Mouse (Mus musculus) adrenal gland (tissue): ENCODE measurements at regions not wholly inside any gene's neighbourhood (a gene's known extent, or its start where the extent isn't known, plus 50 kb on each side); places are given as distances from the start of the nearest gene placed in this dataset.

Source experiments
- intact Hi-C: fragments of 180-260 bp; cut with DNase I; formaldehyde crosslinking; loops from one replicate; pipeline ENCODE4 v1.15.1; 2025

DNA sequence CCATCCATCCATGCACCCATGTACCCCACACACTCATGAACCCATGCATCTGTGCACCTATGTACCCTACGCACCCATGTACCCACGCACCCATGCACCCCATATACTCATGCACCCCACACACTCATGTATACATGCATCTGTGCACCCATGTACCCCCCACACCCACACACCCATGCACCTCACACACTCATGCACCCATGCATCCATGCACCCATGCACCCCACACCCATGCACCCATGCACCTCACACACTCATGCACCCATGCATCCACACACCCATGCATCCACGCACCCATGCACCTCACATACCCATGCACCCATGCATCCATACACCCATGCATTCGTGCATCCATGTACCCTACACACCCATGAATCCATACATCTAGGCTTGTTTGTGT lies 63.6 kb downstream of the 4930564D02Rik start:
- intact Hi-C loops: no loop called here

DNA sequence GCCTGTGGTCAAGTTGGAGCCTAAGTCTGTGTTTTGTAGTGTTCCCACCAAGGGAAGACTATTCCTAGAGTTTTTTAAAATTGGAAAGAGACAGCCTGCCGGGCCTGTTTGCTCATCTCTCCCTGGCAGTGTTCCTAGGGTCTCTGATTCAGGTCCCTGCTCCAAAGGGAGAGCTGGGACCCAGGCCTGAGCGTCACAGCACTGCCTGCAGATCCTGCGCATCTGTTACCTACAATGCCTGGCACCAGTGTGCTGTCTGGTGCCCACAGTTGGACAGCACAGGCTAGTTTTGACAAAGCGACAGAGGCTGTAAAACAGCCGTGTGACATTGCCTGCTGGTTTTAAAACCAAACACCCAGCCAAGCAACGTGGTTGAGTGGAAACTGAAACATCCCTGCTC lies 64.4 kb downstream of the 4930564D02Rik start:
- intact Hi-C loops: no loop called here

GRCm38 (mm10) chr3:105133011-105133410 lies 66.4 kb downstream of the 4930564D02Rik start:
- intact Hi-C loops: no loop called here

DNA sequence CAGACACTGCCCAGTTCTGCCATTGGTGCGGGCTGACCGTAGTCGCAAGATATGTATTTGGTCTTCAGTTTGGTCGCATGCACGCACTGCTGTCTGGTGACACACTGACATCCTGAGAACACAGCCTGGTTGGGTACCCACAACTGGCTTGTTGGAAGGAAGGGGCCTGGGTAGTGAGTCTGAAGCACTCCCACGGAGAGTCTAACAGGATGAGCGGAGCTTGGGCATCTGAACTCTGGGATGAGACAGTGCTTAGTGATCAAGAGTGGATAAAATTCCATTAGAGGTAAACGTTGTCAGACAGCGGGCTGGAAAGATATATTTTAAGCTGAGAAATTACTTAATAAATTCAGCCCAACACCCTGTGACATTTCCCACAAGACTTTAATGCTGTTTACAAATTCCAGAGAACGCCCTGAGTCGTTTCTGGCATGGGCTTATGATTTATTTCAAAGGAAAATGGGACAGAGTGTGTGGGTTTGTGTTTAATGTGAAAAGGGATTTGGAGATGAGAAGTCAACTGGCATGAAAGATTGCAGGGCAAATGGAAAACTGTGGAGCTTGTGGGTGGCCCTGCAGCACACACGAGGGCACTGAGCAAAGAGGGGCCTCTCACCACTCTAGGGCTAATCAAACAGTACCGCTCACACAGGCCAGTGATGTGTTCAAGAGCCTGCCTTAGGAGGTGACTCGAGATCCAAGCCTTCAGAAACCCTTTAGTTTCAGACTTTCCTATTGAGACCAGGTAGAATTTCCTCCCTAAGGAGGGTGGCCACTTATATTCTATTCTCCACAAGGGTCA lies 74.7 kb downstream of the 4930564D02Rik start:
- intact Hi-C loops: no loop called here

GRCm38 (mm10) chr3:105142631-105143030 lies 76.0 kb downstream of the 4930564D02Rik start:
- intact Hi-C loops: no loop called here

GRCm38 (mm10) chr3:105151475-105152157 lies 85.0 kb downstream of the 4930564D02Rik start:
- intact Hi-C loops: no loop called here

DNA sequence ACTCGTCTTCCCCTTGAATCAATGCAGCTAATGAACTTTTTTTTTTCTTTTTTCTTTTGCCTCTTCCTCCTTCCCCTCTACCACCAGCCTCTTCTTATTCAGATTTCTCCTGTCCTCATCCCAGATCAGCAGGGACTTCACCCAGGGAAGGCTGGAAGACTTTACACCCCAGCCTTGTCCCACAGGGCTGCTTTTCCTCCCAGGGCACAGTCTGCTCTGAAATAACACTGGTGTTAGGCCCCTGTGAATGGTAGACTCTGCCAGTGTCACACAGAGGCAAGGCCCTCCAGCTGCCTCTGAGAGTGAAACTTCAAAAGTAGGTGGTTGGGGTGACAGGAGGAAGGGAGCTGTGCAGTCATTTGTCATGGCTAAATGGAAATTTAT lies 85.5 kb downstream of the 4930564D02Rik start:
- intact Hi-C loops: no loop called here

DNA sequence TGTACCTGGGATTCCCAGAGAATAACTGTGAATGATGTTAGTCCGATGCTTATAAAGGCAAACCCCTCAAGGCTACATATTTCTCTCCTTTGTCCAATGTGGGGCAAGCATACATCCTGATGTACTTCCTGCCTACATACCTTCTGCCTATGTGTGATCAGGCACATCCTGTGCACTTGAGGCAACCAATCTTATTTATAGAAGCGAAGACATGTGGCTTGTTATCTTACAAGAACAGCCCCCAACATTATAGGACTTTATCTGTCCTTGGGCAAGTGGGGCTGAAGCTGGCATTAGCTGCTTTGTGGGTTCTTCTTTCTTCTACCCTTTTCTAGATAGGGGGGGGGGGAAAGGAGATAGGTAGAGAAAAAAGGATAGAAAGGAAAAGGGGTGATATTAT lies 91.7 kb downstream of the 4930564D02Rik start:
- intact Hi-C loops: no loop called here

- intact Hi-C loops: loop anchor here (5.0 kb wide), 1 partner anchor 88 kb away; no protein-coding TSS in a partner anchor
Measured at GRCm38 (mm10) chr3:105165355-105165754, 98.7 kb downstream of the 4930564D02Rik start.

DNA sequence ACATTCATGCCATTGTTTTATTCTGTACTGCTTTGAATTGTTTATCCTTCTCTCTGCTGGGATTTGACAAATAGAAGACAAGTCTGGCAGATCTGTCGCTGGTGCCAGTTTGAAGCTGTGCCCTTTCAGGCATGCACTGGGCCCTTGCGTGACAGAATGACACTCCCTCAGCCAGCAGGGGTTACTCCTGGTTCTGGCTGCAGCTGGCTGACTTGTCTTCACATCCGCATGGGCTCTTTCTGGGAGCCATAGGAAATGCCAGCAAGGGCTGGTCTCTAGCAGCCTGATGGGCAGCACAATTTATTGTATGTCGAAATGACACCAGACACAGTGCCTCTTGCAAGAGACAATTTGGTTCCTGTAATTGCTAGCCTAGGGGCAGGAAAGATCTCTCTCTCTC lies 102.5 kb downstream of the 4930564D02Rik start:
- intact Hi-C loops: loop anchor here (5.0 kb wide), 1 partner anchor 92 kb away; no protein-coding TSS in a partner anchor

- intact Hi-C loops: no loop called here
Measured at GRCm38 (mm10) chr3:105171527-105171926, 104.9 kb downstream of the 4930564D02Rik start.

DNA sequence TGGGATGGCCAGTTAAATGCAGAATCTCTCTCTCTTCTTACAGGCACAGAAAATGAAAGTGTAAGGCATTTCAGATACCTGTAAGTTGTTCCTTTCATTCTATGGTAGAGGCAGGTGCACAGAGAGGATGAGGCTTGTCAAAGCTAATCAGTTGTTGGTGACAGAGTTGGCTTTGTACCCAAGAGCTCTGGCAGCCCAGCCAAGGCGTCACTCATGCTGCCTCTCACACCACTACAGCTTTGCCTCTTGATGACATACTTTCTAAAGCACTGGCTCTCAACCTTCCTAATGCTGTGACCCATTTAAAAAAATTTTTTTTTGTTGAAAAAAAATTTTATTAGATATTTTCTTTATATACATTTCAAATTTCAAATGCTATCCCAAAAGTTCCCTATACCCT lies 105.4 kb downstream of the 4930564D02Rik start:
- intact Hi-C loops: no loop called here

DNA sequence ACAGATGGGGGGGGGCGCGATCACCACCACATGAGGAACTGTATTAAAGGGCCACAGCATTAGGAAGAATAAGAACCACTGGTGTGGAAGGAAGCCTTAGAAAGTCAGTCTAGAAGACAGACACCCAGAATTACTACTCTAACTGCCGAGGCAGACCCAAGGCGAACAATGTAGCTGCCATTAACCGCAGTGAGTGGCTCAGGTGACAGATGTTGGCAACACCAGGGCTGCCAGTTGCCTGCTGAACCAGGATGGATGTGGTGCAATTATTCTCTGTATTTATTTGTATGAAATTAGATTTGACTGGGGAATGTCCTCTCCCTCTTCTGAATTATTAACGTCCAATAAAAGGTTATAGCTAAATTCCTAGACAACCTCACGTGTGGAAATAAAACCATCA lies 124.7 kb downstream of the 4930564D02Rik start:
- intact Hi-C loops: no loop called here

DNA sequence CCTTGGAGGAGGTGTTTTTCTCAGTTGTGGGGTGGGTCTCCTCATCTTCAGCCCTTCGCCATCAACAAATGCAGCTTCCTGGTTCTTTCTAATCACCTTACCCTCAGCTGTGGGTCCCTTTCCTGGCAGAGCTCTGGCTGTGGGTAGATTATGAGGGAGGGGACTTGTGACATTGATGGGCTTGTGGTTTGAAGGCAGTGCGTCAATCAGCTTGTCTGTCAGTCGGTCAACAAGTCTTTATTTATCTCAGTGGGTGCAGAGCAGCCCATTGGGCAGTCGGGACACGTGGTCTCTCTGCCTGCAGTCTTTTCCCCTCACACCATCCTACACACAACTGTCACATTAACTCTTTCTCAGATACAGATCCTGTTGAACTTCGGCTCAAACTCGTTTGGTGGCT lies 125.2 kb downstream of the 4930564D02Rik start:
- intact Hi-C loops: no loop called here

DNA sequence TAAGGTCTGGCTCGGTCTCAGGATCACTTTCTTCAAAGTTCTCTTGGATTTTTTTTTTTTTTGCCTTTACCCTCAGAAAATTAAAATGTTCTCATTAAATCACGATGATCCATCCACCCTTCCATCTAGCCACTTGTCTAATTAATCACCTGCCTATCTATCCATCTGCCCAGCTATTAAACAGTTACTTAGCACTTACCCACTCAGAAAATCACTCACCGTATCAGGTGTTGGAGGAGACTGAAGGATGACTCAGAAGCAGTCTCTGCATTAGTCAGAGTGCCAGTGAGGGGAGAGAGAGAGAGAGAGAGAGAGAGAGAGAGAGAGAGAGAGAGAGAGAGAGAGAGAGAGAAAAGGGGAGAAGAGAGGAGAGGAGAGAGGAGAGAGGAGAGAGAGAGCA lies 134.1 kb downstream of the 4930564D02Rik start:
- intact Hi-C loops: no loop called here

DNA sequence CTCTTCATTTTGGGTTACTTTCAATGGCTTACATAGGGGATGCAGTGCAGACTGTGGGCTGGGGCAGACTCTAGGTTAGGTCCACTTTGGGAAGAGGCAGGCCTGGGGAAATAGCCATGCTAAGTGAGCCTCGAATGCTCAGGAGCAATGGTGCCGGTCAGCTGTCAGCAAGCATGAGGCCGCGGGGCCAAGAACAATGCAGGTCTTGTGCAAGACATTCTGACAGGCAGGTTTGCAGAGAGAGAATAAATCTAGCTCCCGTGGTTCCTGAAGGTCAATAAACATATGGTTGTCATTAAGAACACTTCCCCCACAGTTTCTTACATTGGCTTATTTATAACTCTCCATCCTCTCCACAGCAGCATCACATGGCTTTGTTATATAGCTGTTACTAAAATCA lies 142.5 kb downstream of the 4930564D02Rik start:
- intact Hi-C loops: no loop called here

DNA sequence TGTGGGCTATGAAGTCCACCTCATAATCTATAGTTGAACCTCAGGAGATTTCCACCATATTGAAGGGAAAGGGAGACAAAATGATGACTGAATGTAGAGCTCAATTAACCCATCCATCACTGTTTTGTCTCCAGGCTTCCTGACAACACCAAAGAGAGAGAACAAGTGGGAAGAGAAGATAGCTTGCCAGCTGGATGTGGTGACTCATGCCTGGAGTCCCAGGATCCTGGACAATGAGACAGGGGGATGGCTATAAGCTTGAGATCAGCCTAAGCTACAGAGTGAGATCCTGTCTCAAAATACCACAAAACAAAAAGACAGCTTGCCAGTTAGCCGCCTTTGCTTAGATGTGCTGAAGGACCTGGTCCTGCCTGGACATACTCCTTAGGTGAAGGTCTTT lies 144.4 kb downstream of the 4930564D02Rik start:
- intact Hi-C loops: no loop called here

- intact Hi-C loops: no loop called here
Measured at GRCm38 (mm10) chr3:105211726-105212125, 145.1 kb downstream of the 4930564D02Rik start.

DNA sequence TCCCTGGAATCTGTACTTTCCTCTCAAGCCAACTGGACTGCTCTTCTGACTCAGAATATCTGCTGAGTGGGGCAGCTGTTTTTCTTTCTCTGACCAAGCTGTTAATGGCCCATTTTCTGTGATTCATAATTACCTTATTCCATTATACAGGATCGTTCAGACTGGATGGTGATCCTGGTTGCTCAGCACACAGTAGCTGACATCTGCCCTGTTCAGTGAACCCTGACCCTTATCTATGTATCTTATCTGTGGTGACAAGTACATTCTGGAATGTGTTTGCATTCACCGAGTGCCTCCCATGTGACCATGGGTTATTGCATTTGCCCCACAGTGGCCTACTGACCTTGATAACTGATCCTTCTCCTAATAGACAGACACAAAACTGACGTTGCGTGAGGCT lies 148.2 kb downstream of the 4930564D02Rik start:
- intact Hi-C loops: no loop called here

GRCm38 (mm10) chr3:105215729-105216128 lies 149.1 kb downstream of the 4930564D02Rik start:
- intact Hi-C loops: no loop called here

GRCm38 (mm10) chr3:105219630-105220029 lies 153.0 kb downstream of the 4930564D02Rik start:
- intact Hi-C loops: no loop called here

- intact Hi-C loops: no loop called here
Measured at GRCm38 (mm10) chr3:105220641-105221040, 154.0 kb downstream of the 4930564D02Rik start.

DNA sequence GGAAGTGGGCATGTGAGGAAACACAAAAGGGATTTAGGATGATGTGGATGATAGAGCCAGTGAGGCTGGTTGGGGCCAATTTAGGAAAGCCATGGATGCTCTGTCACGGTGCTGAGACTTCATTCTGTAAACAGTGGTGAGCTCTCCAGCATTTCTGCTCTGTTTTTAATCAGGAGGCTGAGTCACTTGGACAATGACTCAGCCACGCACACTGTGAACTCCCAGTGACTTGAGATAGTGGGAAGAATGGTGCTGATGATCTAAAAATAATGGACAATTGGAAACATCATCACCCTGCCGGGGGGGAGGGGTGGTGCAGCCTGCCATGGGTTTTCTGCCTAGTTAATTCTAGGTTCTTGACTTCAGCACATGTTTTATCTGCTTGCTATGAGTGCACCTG lies 156.3 kb downstream of the 4930564D02Rik start:
- intact Hi-C loops: no loop called here
